Mouse (Mus musculus): ENCODE measurements at regions not wholly inside any gene's neighbourhood (a gene's known extent, or its start where the extent isn't known, plus 50 kb on each side); places are given as distances from the start of the nearest gene placed in this dataset.

GRCm38 (mm10) chrX:103904038-103904696 lies 76.9 kb downstream of the Rlim start:
- H3K36me3 ChIP-seq = no peaks in the 10 kb centered on the region
- H3K4me2 ChIP-seq (replicated peaks) = no peak overlapping the region
- no peaks in the 10 kb centered on the region for H3K27me3 ChIP-seq (replicated peaks)
- no peaks in the 10 kb centered on the region for H3K4me1 ChIP-seq
- H3K27ac ChIP-seq = no peak overlapping the region
- H3K4me3 ChIP-seq = no peak overlapping the region
- ATAC-seq (ENCODE audit: low FRiP score, low read depth) = no peak
- no peaks in the 10 kb centered on the region for H3K9me3 ChIP-seq
- 82% methylated on average over 5 of the region's 5 CpGs for WGBS
- no peak overlapping the region for H3K9ac ChIP-seq

- 21% methylated on average over 24 of the region's 24 CpGs for WGBS
- no peak overlapping the region for H3K4me3 ChIP-seq
- peak overlapping the region; percentile 52 for H3K4me2 ChIP-seq (replicated peaks)
- no peak for ATAC-seq (ENCODE audit: low FRiP score, low read depth)
- H3K27me3 ChIP-seq (replicated peaks) = peaks cover 29% of the 10 kb centered on the region
- no peak overlapping the region for H3K9ac ChIP-seq
- no peaks in the 10 kb centered on the region for H3K9me3 ChIP-seq
- 0 out of 2 replicates have a peak, but pooled peaks cover 3% of the 10 kb centered on the region for H3K4me1 ChIP-seq
- H3K27ac ChIP-seq = no peak overlapping the region
- H3K36me3 ChIP-seq = no peaks in the 10 kb centered on the region
Measured at GRCm38 (mm10) chrX:103879329-103879935, 57.6 kb upstream of the Slc16a2 start.

Measured in neural tube, embryonic 12.5 days (tissue).